Comparison of ENCODE assay signal across 9 mouse cellular contexts in the genomic region with DNA sequence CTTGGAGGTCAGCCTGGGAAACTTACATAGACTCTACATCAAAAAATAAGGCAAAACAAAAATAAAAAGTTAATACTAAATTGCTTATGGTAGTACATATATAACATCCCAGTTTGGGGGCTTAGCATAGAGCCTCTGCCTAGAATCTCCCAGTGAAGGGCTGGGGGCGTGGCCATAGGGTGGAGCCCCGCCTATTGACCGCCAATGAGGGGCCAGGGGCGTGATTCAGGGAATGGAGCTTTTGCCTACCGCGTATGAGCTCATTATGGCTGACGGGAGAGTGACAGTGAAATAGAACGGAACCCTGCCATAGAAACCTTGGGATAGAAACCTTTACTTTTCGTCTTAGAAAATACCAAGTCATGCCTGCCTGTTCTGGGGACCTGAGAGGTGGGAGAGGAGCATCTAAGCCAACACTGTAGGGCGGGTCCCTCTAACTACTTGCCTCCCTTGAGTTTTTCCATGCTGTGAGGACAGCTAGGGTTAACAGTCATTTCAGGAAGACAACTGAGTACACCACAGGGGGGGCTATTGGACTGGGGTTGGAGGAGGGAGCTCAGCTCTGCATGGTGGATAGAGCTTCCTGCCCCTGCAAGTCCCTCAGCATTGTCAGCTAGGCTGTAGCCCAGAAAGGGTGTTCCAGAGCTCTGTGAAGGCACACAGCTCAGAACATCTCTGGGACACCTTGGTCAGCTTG. TPM values are rescaled to one million over a fixed set of nuclear protein-coding genes. Genes with fewer than 3 reads are reported as not detected.
DNase-seq lines count a peak whose midpoint lies in the region; ATAC-seq lines count a peak whose summit lies in the region.
"Had no signal": no experiment of that assay in that cellular context is flagged by ENCODE, and none has a peak within 500 bp of the region (broad histone marks: within the 10 kb centered on the region; RNA-seq: fewer than 3 reads in every experiment).

No protein-coding gene starts in this region.

- peak; percentile 21 for DNase-seq in adrenal gland, postnatal 25 days
- no peak for DNase-seq in adrenal gland, adult (ENCODE audit: inconsistent age in 2 of 2, low spot score in 1 of 2)
- peak; percentile 20 for DNase-seq in lung, postnatal 10 days
- DNase-seq in lung, postnatal 4 days = no peak
- no peak for DNase-seq in T-cell, adult 2 months (ENCODE audit: low spot score)
- DNase-seq in ovary, postnatal 14 days (ENCODE audit: low spot score) = no peak
- DNase-seq: adrenal gland, adult 2 months had no signal

- peak; percentile 39 for ATAC-seq in common myeloid progenitor, adult 5-6 weeks (replicated peaks; ENCODE audit: low read depth, poor library complexity, severe bottlenecking)
- peak; percentile 33 for ATAC-seq in megakaryocyte progenitor cell, adult 5-6 weeks (replicated peaks; ENCODE audit: poor library complexity)

RNA-seq across cellular contexts. Expression of a gene that starts 5.3 kb away (rescaled TPM):
- 0.39 and 0.71 TPM in 2 replicates for total RNA-seq in adrenal gland, postnatal 25 days (2021)
- 0.82 and 1.7 TPM in 2 replicates for total RNA-seq in common myeloid progenitor, adult 5-6 weeks (2017)
- total RNA-seq in megakaryocyte progenitor cell, adult 5-6 weeks (2015) = 1.2 and 2.2 TPM in 2 replicates
- 0.27 and 0.29 TPM in 2 replicates for total RNA-seq in megakaryocyte progenitor cell, adult 5-6 weeks (2017)

RNA-seq across cellular contexts. Expression of a gene that starts 12.2 kb away (rescaled TPM):
- total RNA-seq in adrenal gland, postnatal 25 days (2021) = 4.0 and 5.0 TPM in 2 replicates
- not detected in 2 replicates for total RNA-seq in common myeloid progenitor, adult 5-6 weeks (2017)
- total RNA-seq in megakaryocyte progenitor cell, adult 5-6 weeks (2015) = not detected in 2 replicates
- total RNA-seq in megakaryocyte progenitor cell, adult 5-6 weeks (2017) = 0.12 TPM in 1 of 2 replicates, not detected in the other

RNA-seq across cellular contexts. Expression of a gene that starts 21.5 kb away (rescaled TPM):
- total RNA-seq in adrenal gland, postnatal 25 days (2021) = 1.6 TPM in 1 of 2 replicates, not detected in the other
- total RNA-seq in common myeloid progenitor, adult 5-6 weeks (2017) = 4.4 and 5.0 TPM in 2 replicates
- total RNA-seq in megakaryocyte progenitor cell, adult 5-6 weeks (2015) = 7.6 and 11.5 TPM in 2 replicates
- total RNA-seq in megakaryocyte progenitor cell, adult 5-6 weeks (2017) = 3.5 and 8.8 TPM in 2 replicates

RNA-seq across cellular contexts. Expression of a gene that starts 40.1 kb away (rescaled TPM):
- total RNA-seq in adrenal gland, postnatal 25 days (2021) = 89.2 and 96.3 TPM in 2 replicates
- 6.4 and 11.6 TPM in 2 replicates for total RNA-seq in common myeloid progenitor, adult 5-6 weeks (2017)
- 10.9 and 13.4 TPM in 2 replicates for total RNA-seq in megakaryocyte progenitor cell, adult 5-6 weeks (2015)
- 1.6 and 2.0 TPM in 2 replicates for total RNA-seq in megakaryocyte progenitor cell, adult 5-6 weeks (2017)

RNA-seq across cellular contexts. Expression of a gene that starts 40.9 kb away (rescaled TPM):
- 1.4 TPM in 1 of 2 replicates, not detected in the other for total RNA-seq in adrenal gland, postnatal 25 days (2021)
- total RNA-seq in common myeloid progenitor, adult 5-6 weeks (2017) = 1.3 TPM in 1 of 2 replicates, not detected in the other
- not detected in 2 replicates for total RNA-seq in megakaryocyte progenitor cell, adult 5-6 weeks (2015)
- total RNA-seq in megakaryocyte progenitor cell, adult 5-6 weeks (2017) = not detected in 2 replicates

Comparison
In these comparisons a context has a peak if more than half of its experiments do, and no peak if none do; other contexts are left out.
1. DNase-seq: peak in adrenal gland, postnatal 25 days (single experiment) and lung, postnatal 10 days (single experiment); none in adrenal gland, adult (0 of 2), lung, postnatal 4 days (0 of 2), T-cell, adult 2 months (single experiment) and ovary, postnatal 14 days (single experiment).